Mouse (Mus musculus) CH12.LX (cell line): ENCODE results near the gene Kntc1.
"Not testable (repeated sequence)": the region's sequence is repeated elsewhere in the genome, so short reads cannot be mapped to it uniquely, and the experiment has no call there.

Experiments
- CTCF ChIP-seq, 2 experiments: IDR thresholded peaks in 1 of 2; conservative IDR thresholded peaks in 1 of 2; 2 replicates each; pipeline ENCODE4 v1.5.1; 2011 to 2012; ENCODE audit warnings: low read depth in 2 of 2, low read length in 2 of 2, improper control_type of control experiment in 1 of 2, inconsistent platforms in 1 of 2, mild to moderate bottlenecking in 1 of 2, moderate library complexity in 1 of 2
- EP300 ChIP-seq: IDR thresholded peaks from 2 replicates; pipeline ENCODE4 v1.6.1; 2011; ENCODE audit warnings: low read length, improper control_type of control experiment
- MAX ChIP-seq: IDR thresholded peaks from 2 replicates; pipeline ENCODE4 v1.6.1; 2011; ENCODE audit warnings: low read length, improper control_type of control experiment
- POLR2A ChIP-seq: IDR thresholded peaks from 2 replicates; pipeline ENCODE4 v1.6.1; 2011; ENCODE audit warnings: low read depth, mild to moderate bottlenecking, improper control_type of control experiment, low read length
- POLR2AphosphoS2 ChIP-seq: IDR thresholded peaks from 2 replicates; pipeline ENCODE4 v1.6.1; 2011; ENCODE audit warnings: low read depth, low read length, improper control_type of control experiment
- ZC3H11A ChIP-seq: IDR thresholded peaks from 2 replicates; pipeline ENCODE4 v1.6.1; 2012; ENCODE audit warnings: low read depth, mild to moderate bottlenecking, inconsistent platforms, low read length, improper control_type of control experiment

DNA sequence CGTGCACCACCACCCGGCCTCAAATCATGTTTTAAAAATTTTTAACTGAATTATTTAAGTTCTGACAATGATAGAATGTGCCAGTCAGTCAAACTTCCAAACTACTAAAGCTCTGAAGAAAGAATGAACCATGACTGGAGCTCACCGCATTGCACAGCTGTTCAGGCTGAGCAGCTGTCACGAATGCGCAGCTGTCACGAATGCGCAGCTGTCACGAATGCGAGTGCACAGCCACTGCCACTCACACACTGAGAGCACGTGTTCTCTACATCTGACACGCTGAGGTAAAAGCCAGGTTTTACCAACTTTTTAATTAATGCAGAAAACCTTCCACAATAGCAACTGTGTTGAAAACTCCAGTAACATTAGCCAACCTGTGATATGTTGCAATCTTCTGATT is 16.9 kb downstream of the Kntc1 start:
- not testable (repeated sequence) for TF ChIP-seq POLR2AphosphoS2; POLR2A; ZC3H11A; MAX; CTCF (conservative IDR thresholded peaks at IDR 0.05 in 1 of 2, IDR thresholded peaks at IDR 0.05 in 1 of 2; ENCODE audit: low read depth in 2 of 2, low read length in 2 of 2); EP300
